Mouse (Mus musculus) heart, postnatal 0 days (tissue): Measurements from ENCODE around the gene Ccdc194. TPM values are rescaled to one million over a fixed set of nuclear protein-coding genes. Genes with fewer than 3 reads are reported as not detected.
A peak's percentile ranks its signal among the peaks of the same experiment; 100 is the strongest.

Experiments
- ATAC-seq: fragments of 200-750 bp; cut with Nextera tagmentation; 2 replicates; pipeline ENCODE4 v1.8.0; 2017; ENCODE audit warnings: low read depth, moderate number of reproducible peaks, moderate library complexity; ENCODE audit not compliant: insufficient read depth
- DNase-seq: peaks from one replicate; pipeline ENCODE4 v3.0.0-alpha.2; 2016; ENCODE audit warnings: low spot score
- H3K27ac ChIP-seq: fragments of 300-500 bp; sonication (generic); 2 replicates; pipeline ENCODE4 v1.5.1; 2014; ENCODE audit warnings: low read depth, mild to moderate bottlenecking
- H3K27me3 ChIP-seq: fragments of 300-500 bp; sonication (generic); 2 replicates; pipeline ENCODE4 v1.6.1; 2014; ENCODE audit warnings: low read length, mixed read lengths; ENCODE audit not compliant: control insufficient read depth, insufficient read depth
- H3K36me3 ChIP-seq: fragments of 300-500 bp; sonication (generic); replicated peaks from 2 replicates; pipeline ENCODE4 v1.6.1; 2014; ENCODE audit warnings: low read length, mixed read lengths; ENCODE audit not compliant: control insufficient read depth, insufficient read depth
- H3K4me1 ChIP-seq: fragments of 300-500 bp; sonication (generic); 2 replicates; pipeline ENCODE4 v1.6.1; 2014; ENCODE audit warnings: antibody characterized with exemption; ENCODE audit not compliant: control insufficient read depth, insufficient read depth
- H3K4me2 ChIP-seq: fragments of 300-500 bp; sonication (generic); 2 replicates; pipeline ENCODE4 v1.6.1; 2014; ENCODE audit warnings: low read depth, mild to moderate bottlenecking, low read length, moderate library complexity
- H3K4me3 ChIP-seq: fragments of 300-500 bp; sonication (generic); 2 replicates; pipeline ENCODE4 v1.5.1; 2014; ENCODE audit warnings: low read depth, low read length
- H3K9ac ChIP-seq: fragments of 300-500 bp; sonication (generic); replicated peaks from 2 replicates; pipeline ENCODE4 v1.6.1; 2014; ENCODE audit warnings: low read depth, low read length, mixed read lengths
- H3K9me3 ChIP-seq: fragments of 300-500 bp; sonication (generic); replicated peaks from 2 replicates; pipeline ENCODE4 v1.6.1; 2016; ENCODE audit warnings: low read length; ENCODE audit not compliant: control insufficient read depth
- CTCF ChIP-seq: IDR thresholded peaks from 2 replicates; pipeline ENCODE4 v1.5.1; 2016; ENCODE audit warnings: antibody characterized with exemption, control low read depth, low read depth
- EP300 ChIP-seq: IDR thresholded peaks from 2 replicates; pipeline ENCODE4 v1.6.1; 2016; ENCODE audit warnings: antibody characterized with exemption, low read depth
- WGBS: fragments of 180-500 bp; shearing (Covaris S2); extraction: QIAGEN DNeasy Blood & Tissue Kit; methylation state at CpG from one replicate; pipeline ENCODE4 v1.1.7; 2014; 5-methylcytosine and 5-hydroxymethylcytosine counted together
- polyA plus RNA-seq: library from polyadenylated mRNA; unstranded; fragments of >200 nt; fragmentation: Nextera tagmentation; extraction: Ambion mirVana; gene quantifications from 2 replicates; pipeline ENCODE4 v1.2.1, GENCODE M21; 2015
- total RNA-seq: library from RNA; depleted of rRNA; stranded (reverse); fragments of >200 nt; gene quantifications from 2 replicates; pipeline ENCODE4 v1.2.3, GENCODE M21; 2014; ENCODE audit warnings: low replicate concordance

The Ccdc194 gene
- total and polyA plus RNA-seq, 2 experiments from 2014 or later: 0.12 TPM; not detected in 1

DNA sequence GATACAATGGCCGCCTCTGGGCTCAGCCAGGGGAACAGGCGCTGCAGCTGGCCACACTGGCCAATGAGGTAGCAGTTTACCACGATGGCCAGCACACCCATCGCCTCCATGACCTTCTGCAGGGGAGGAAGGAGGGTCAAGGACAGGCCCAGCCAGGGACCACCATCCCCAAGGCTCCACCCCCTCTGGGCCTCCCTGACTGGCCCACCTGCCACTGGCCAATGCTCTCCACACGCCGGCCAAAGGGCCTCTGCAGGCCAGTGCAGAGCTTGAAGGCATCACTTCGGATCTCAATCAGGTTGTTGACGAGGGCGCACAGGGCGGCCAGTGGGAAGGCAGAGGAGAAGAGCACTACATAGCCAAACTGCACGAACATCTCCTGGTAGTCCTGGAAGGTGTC is 46.6 kb downstream of the Ccdc194 start:
- DNase-seq: no peak
- Histone ChIP-seq H3K27me3 (no peaks in the 10 kb centered on the region), H3K4me1 (0 out of 2 replicates have a peak, but pooled peaks cover 4% of the 10 kb centered on the region), H3K36me3 (peaks cover 21% of the 10 kb centered on the region; the same call in 1 of the 2 replicates), H3K9me3 (no peaks in the 10 kb centered on the region), H3K9ac (no peak overlapping the region), H3K27ac (no peak overlapping the region), H3K4me3 (no peak overlapping the region), H3K4me2 (no peak overlapping the region)
- WGBS: 88% methylated on average over 11 of the region's 11 CpGs
- TF ChIP-seq EP300 (no peak), CTCF (no peak)
- no peak for ATAC-seq

GRCm38 (mm10) chr8:71477196-71477845 is 48.2 kb downstream of the Ccdc194 start:
- TF ChIP-seq CTCF (peak; percentile 36; the same call in 1 of the 2 replicates), EP300 (no peak)
- WGBS: 53% methylated on average over 14 of the region's 14 CpGs
- Histone ChIP-seq H3K4me3 (peak overlapping the region; percentile 66; the same call in 1 of the 2 replicates), H3K9ac (no peak overlapping the region), H3K9me3 (no peaks in the 10 kb centered on the region), H3K4me2 (peak overlapping the region; percentile 92), H3K27me3 (no peaks in the 10 kb centered on the region), H3K4me1 (0 out of 2 replicates have a peak, but pooled peaks cover 4% of the 10 kb centered on the region), H3K36me3 (peaks cover 35% of the 10 kb centered on the region), H3K27ac (no peak overlapping the region)
- ATAC-seq (no peak), DNase-seq (no peak)

GRCm38 (mm10) chr8:71476099-71476940 is 49.2 kb downstream of the Ccdc194 start:
- DNase-seq (peak; percentile 58), ATAC-seq (peak; percentile 70)
- H3K36me3 ChIP-seq: peaks cover 45% of the 10 kb centered on the region
- H3K4me2 ChIP-seq: peak overlapping the region; percentile 92
- H3K27me3 ChIP-seq: no peaks in the 10 kb centered on the region
- no peak; the same call in 1 of the 2 replicates for TF ChIP-seq CTCF
- TF ChIP-seq EP300: no peak
- under 1% methylated on average over 84 of the region's 121 CpGs for WGBS
- H3K9me3 ChIP-seq: no peaks in the 10 kb centered on the region
- H3K27ac ChIP-seq: peak overlapping the region; percentile 87
- H3K9ac ChIP-seq: peak overlapping the region; percentile 73
- peak overlapping the region; percentile 66 for H3K4me3 ChIP-seq
- 0 out of 2 replicates have a peak, but pooled peaks cover 4% of the 10 kb centered on the region for H3K4me1 ChIP-seq

GRCm38 (mm10) chr8:71475702-71476075 is 49.8 kb downstream of the Ccdc194 start:
- H3K4me1 ChIP-seq: 0 out of 2 replicates have a peak, but pooled peaks cover 4% of the 10 kb centered on the region
- peak overlapping the region; percentile 66 for H3K4me3 ChIP-seq
- no peaks in the 10 kb centered on the region for H3K27me3 ChIP-seq
- ATAC-seq (no peak), DNase-seq (no peak)
- peak overlapping the region; percentile 73; the same call in 1 of the 2 replicates for H3K9ac ChIP-seq
- 26% methylated on average over 4 of the region's 4 CpGs for WGBS
- no peaks in the 10 kb centered on the region for H3K9me3 ChIP-seq
- H3K4me2 ChIP-seq: peak overlapping the region; percentile 92
- H3K36me3 ChIP-seq: peaks cover 46% of the 10 kb centered on the region
- H3K27ac ChIP-seq: peak overlapping the region; percentile 87
- TF ChIP-seq EP300 (no peak), CTCF (no peak)

GRCm38 (mm10) chr8:71474785-71475701 is 50.5 kb downstream of the Ccdc194 start:
- H3K4me1 ChIP-seq: peaks cover 7% of the 10 kb centered on the region; the same call in 1 of the 2 replicates
- H3K4me2 ChIP-seq: no peak overlapping the region
- H3K27ac ChIP-seq: no peak overlapping the region
- ATAC-seq: no peak
- WGBS: 90% methylated on average over 25 of the region's 25 CpGs
- no peaks in the 10 kb centered on the region for H3K9me3 ChIP-seq
- H3K4me3 ChIP-seq: no peak overlapping the region
- no peak overlapping the region for H3K9ac ChIP-seq
- no peaks in the 10 kb centered on the region for H3K27me3 ChIP-seq
- DNase-seq: no peak
- no peak for TF ChIP-seq EP300
- TF ChIP-seq CTCF: no peak
- peaks cover 42% of the 10 kb centered on the region for H3K36me3 ChIP-seq
